Mouse (Mus musculus): ENCODE data around the gene Ahcyl2.

Gene Ahcyl2

DNA sequence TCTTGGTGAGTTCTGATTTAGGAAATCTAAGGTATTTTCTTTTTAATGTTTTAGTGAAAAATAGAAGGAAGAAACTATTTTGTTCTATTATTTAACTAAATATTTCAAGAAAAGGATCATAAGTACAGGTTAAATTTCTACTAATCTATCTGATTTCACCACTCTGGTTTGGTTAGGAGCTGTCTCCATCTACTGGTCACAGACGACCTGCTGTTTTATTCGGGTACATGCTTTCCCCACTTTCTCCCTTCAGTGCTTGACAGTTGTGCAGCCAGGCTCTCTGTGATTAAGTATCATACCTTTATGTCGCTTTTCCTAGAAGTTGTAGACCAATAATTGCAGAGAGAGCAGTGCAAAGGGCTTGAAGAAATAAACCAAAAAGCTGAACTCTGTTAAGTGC lies 51.5 kb downstream of the Ahcyl2 start:
- peak; percentile 50 for DNase-seq

- DNase-seq, result no peak
Observed at GRCm38 (mm10) chr6:29820314-29820713, 52.5 kb downstream of the Ahcyl2 start.

GRCm38 (mm10) chr6:29820926-29821325 lies 53.1 kb downstream of the Ahcyl2 start:
- DNase-seq, result no peak

- no peak for DNase-seq
Observed at GRCm38 (mm10) chr6:29821770-29822169, 54.0 kb downstream of the Ahcyl2 start.

DNA sequence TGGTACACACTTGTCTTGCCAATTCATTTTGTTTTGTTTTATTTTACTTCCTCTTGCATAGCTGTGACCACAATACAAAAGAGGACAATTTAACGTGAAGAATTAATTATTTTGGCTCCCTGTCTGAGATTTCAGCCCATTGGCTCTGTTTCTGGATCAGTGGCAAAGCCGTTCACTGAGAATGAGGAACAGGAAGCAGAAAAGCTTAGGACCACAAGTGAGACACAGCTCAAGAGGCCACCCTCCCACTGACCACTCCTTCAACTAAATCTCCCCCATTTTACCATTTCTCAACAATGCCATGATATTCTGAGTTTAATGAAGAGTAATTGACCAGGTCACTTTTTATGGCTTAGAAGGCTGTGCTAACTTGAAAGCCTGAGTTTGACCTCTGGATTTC lies 57.5 kb downstream of the Ahcyl2 start:
- no peak for DNase-seq

- no peak for DNase-seq
Observed at GRCm38 (mm10) chr6:29827291-29828242, 59.8 kb downstream of the Ahcyl2 start.

- no peak for DNase-seq
Observed at GRCm38 (mm10) chr6:29828574-29829234, 60.9 kb downstream of the Ahcyl2 start.

DNA sequence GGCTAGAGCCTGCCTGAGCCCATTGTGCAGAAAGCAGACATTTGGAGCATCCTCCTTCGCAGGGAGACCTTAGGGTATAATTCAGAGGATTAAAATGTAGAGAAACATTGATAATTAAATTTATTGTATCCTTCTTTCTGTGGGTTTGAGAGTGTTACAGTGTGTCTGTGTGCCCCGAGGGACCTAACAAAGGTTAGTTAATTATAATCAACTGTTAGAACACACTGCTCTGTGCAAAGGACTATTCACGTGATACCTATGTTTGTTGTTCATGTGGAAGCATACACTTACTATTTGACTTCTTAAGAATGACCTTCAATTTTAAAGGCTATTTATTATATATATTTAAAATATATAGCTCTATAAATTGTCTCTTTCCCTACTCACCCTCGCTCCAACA lies 64.5 kb downstream of the Ahcyl2 start:
- DNase-seq, result no peak

DNA sequence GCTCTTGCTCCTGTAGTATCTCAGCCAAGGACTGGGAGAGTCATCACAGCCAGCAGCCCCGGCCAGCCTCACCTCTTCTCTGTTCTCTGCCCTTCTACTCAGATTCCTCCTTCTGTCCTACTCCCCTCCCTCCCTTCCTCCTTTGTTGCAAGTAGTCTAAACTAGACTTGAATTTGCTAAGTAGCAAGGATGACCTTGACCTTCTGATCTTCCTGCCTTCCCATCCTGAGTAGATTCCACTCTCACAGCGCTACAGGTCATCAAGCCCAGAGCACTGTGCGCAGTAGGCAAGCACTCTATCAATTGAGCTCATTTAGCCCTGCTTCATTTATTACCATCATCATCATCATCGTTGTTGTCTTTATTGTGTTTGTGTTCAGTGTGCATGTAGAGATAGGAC lies 65.3 kb downstream of the Ahcyl2 start:
- no peak for DNase-seq

DNA sequence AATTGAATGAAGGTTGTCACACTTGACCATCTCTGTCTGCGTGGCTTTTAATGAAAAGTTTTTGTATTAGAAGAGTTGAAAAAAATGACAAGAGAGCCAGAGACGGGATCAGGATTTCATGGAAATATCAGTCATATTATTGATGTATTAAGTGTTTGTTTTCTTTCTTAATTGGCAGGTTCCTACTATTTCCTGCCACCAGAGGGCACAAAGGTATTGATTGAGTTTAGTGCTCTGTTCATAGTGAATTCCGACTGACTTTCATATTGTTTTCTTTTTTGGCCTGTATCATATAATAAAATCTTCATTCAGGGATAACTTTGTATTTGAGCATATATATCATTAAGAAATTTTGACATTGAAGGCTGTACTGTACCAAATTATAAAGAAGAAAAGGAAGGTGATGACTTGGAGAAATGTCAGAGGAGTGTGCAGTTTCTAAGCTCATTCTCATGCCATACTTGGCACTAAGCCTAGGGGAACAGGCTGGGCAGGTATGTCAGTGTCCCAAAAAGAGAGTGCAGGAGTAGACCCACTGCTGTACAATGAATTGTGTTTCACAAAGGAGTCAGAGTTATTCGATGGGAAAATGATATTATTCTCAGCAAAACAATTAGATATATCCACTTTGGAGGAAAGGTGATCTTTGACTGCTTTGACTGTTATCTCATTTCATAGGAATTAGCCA lies 65.9 kb downstream of the Ahcyl2 start:
- DNase-seq, result peak; percentile 31

DNA sequence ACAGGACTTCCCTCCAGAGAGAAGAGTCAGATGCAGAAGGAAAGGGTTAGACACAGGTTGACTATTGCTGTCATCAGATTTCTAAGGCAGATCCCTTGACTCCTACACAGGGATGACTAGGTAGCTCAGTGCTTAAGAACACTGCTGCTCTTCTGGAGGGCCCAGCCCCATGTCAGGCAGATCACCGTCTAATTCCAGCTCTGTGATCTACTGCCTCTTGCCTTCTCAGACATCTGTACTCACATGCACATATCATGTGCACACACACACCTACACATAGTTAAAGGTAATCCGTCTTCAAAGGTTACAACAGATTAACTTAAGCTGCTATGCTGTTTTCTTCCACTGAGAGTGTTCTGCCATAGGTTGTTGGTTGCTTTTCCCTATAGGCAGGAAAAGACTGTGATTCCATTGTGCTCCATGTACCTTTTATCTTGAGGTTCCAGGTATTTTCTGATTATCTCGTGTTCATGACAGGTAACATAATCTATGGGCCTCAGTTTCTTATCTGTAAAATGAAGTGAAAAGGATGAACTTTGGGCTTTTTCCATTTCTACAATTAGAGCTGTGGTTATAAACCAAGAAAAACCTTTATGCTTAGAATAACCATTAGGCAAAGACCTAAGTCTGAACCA lies 67.8 kb downstream of the Ahcyl2 start:
- no peak for DNase-seq

DNA sequence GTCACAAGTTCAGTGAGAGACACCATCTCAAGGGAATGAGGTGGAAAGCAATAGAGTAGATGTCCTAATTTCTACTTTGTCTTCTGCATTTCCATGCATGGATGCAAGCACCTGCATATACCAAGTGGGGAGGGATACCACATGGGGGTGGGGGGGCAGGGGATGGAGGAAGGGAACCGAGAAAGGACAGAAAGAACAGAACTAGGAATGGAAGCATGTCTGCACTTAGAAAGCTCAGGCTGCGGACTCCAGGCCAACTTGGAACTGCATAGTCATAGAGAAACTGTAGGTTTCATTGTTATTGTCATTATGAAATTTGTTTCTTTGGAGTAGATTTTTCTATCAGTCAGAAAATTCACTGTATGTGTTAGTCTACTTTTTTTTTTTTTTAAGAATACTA lies 69.8 kb downstream of the Ahcyl2 start:
- DNase-seq, result no peak

GRCm38 (mm10) chr6:29838531-29838930 lies 70.7 kb downstream of the Ahcyl2 start:
- DNase-seq, result no peak

GRCm38 (mm10) chr6:29840008-29840407 lies 72.2 kb downstream of the Ahcyl2 start:
- no peak for DNase-seq

GRCm38 (mm10) chr6:29841461-29841860 lies 73.7 kb downstream of the Ahcyl2 start:
- DNase-seq, result no peak

- DNase-seq, result no peak
Observed at GRCm38 (mm10) chr6:29847643-29848166, 79.9 kb downstream of the Ahcyl2 start.

DNA sequence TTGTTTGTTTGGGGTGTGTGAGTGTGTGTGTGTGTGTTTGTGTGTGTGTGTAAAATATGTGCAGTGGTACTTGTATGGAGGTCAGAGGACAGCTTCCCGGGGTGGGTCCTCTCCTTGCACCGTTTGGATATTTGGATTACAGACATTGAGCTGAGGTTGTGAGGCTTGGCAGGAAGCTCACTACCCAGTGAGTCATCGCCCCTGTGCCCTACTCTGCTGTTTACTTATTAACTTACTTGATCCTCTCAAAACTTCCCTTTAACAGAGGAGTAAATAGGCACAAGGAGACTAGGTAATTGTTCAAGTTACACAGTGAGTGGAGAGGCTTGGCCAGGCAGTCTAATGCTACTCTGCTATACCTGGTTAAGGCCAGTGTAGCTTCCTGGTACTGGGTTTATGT lies 81.0 kb downstream of the Ahcyl2 start:
- no peak for DNase-seq

DNA sequence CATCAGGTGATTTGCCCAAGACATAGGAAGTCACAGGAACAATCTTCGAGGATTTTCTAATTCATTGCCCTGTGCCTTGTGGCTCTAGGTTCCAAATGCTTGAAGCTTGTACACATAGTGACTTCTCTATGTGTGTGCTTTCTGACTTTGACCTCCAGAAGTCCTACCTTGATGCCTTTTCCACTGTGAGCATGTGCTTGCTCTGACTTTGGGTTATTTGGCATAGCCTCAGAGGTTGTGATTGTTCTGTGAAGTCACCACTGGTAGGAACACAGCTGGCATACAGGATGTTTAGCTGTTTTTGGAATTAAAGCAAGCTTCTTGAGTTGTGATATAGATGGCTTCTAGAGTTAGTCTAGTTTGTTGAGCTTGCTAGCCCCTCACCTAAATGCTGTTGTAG lies 82.3 kb downstream of the Ahcyl2 start:
- DNase-seq, result no peak

DNA sequence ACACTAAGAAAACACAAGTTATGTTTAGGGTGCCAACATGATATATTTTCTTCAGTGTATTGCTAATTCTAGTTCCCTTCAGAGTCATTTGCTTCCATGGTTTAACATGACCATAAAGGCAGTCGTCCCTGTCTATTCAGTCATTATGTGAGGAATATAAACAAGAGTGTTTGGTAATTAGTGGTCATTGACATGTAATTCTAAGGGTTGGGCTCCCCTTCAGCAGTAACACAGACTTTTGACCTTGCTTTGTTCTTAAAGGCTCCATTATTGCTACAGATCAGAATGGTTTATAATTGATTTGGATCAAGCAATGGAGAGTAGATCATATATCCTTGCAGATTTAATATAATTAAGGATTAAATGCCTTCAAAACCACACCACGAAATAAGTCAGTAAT lies 82.9 kb downstream of the Ahcyl2 start:
- DNase-seq, result no peak

DNA sequence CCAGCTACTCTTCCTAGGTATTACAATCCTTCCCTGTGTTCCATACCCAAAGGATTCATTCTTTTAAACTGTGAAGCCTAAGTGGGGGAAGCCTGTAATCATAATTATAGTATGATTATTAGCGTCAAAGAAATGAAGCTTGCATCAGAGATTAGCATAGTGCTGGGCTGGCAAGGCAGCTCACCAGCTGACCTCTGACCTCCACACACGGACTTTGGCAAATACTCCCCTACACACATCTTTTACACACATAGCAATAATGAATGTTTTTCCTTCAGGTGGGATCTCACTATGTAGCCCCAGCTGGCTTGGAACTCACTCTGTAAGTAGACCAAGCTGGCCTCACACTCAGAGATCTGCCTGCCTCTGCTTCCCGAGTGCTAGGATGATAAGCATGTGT lies 84.1 kb downstream of the Ahcyl2 start:
- DNase-seq, result no peak

GRCm38 (mm10) chr6:29853213-29853899 lies 85.5 kb downstream of the Ahcyl2 start:
- DNase-seq, result peak; percentile 80

DNA sequence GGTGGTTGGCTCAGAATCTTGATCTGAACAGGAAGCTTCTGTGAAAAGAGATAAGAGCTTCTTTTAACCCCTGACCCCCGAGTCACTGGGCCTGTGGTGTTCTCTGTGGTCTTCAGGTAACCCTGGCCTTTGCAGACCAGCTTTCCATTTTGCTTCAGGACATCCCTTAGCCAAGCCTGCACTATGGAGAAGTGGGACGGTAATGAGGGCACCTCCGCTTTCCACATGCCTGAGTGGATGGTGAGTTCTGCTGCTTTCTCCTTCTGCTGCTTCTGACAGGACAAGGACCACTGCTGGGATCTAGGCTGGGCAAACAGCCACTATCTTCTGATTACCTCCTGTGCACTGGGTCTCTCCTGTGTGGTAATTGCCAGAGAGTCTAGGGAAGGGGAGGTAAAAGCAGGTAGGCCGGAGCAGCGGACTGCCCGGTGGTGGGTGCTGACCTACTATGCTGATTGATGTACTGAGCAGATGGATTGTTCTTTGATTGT lies 86.1 kb downstream of the Ahcyl2 start:
- DNase-seq, result no peak

Measured in embryo, embryonic 11 days (tissue).